8 mouse cellular contexts compared by ENCODE assay signal in genomic region chr6:115808488-115809231, GRCm38 (mm10). TPM values are rescaled to one million over a fixed set of nuclear protein-coding genes. Genes with fewer than 3 reads are reported as not detected.
DNase-seq lines count a peak whose midpoint lies in the region; ATAC-seq and TF ChIP-seq lines count a peak whose summit lies in the region.

Gene Rpl32, minus strand, starts transcription at chr6:115808747.

- peak within 1 kb of the TSS; percentile 100 for H3K4me3 ChIP-seq in forebrain, embryonic 10.5 days
- peak within 1 kb of the TSS; percentile 87 for H3K4me3 ChIP-seq in heart, embryonic 15.5 days
- H3K4me3 ChIP-seq in liver, embryonic 14.5 days (ENCODE audit: insufficient read depth in 1 of 2, low read depth in 2 of 2, low read length in 2 of 2): peak within 1 kb of the TSS; percentile 93 to 97
- peak within 1 kb of the TSS; percentile 63 for H3K4me3 ChIP-seq in neural tube, embryonic 11.5 days (ENCODE audit: low read depth, low read length)
- H3K4me3 ChIP-seq in stomach, postnatal 0 days (ENCODE audit: low read depth, low read length): peak within 1 kb of the TSS; percentile 96

- TF ChIP-seq CTCF in liver, embryonic 14.5 days (IDR thresholded peaks at IDR 0.05; ENCODE audit: low read depth): peak; percentile 53
- TF ChIP-seq CTCF in stomach, postnatal 0 days (IDR thresholded peaks at IDR 0.05; ENCODE audit: low read depth): peak; percentile 73

- peak; percentile 81 for ATAC-seq in heart, embryonic 15.5 days (replicated peaks; ENCODE audit: insufficient number of reproducible peaks, insufficient read depth, low FRiP score, low read depth)
- ATAC-seq in liver, embryonic 14.5 days (ENCODE audit: insufficient read depth): peak; percentile 83
- peak; percentile 82 for ATAC-seq in neural tube, embryonic 11.5 days (ENCODE audit: insufficient read depth, low FRiP score, low TSS enrichment)
- ATAC-seq in stomach, postnatal 0 days (ENCODE audit: low FRiP score, low TSS enrichment): peak; percentile 81

- H3K9ac ChIP-seq in heart, embryonic 15.5 days: peak within 1 kb of the TSS; percentile 95
- H3K9ac ChIP-seq in liver, embryonic 14.5 days (replicated peaks): peak within 1 kb of the TSS; percentile 97
- H3K9ac ChIP-seq in neural tube, embryonic 11.5 days (ENCODE audit: low read length): peak within 1 kb of the TSS; percentile 85
- H3K9ac ChIP-seq in stomach, postnatal 0 days (ENCODE audit: low read length): peak within 1 kb of the TSS; percentile 99

- H3K4me1 ChIP-seq in forebrain, embryonic 10.5 days: peaks cover 24% of the 10 kb centered on the region
- peaks cover 26% of the 10 kb centered on the region for H3K4me1 ChIP-seq in heart, embryonic 15.5 days (replicated peaks)
- peaks cover 0 to 14% of the 10 kb centered on the region in 2 experiments; a peak in 2 of 4 replicates for H3K4me1 ChIP-seq in liver, embryonic 14.5 days (replicated peaks; ENCODE audit: control insufficient read depth in 2 of 2, insufficient read depth in 2 of 2, low read length in 1 of 2)
- peaks cover 15% of the 10 kb centered on the region for H3K4me1 ChIP-seq in neural tube, embryonic 11.5 days (ENCODE audit: control insufficient read depth, insufficient read depth, low read length)
- H3K4me1 ChIP-seq in stomach, postnatal 0 days (replicated peaks; ENCODE audit: control insufficient read depth, insufficient read depth): peaks cover 5% of the 10 kb centered on the region

- peak; percentile 87 for TF ChIP-seq EP300 in liver, embryonic 14.5 days (IDR thresholded peaks at IDR 0.05; ENCODE audit: low read depth)
- TF ChIP-seq EP300 in stomach, postnatal 0 days (optimal IDR thresholded peaks at IDR 0.05): peak; percentile 99

- peaks cover 41% of the 10 kb centered on the region for H3K36me3 ChIP-seq in forebrain, embryonic 10.5 days (replicated peaks)
- peaks cover 37% of the 10 kb centered on the region for H3K36me3 ChIP-seq in heart, embryonic 15.5 days
- peaks cover 31% of the 10 kb centered on the region for H3K36me3 ChIP-seq in liver, embryonic 14.5 days (replicated peaks; ENCODE audit: control insufficient read depth, insufficient read depth, low read depth)
- peaks cover 15% of the 10 kb centered on the region for H3K36me3 ChIP-seq in neural tube, embryonic 11.5 days (ENCODE audit: control insufficient read depth, insufficient read depth, low read length)
- peaks cover 18% of the 10 kb centered on the region for H3K36me3 ChIP-seq in stomach, postnatal 0 days (ENCODE audit: control insufficient read depth, insufficient read depth, low read length)

- peak within 1 kb of the TSS; percentile 100 for H3K27ac ChIP-seq in forebrain, embryonic 10.5 days
- peak within 1 kb of the TSS; percentile 90 for H3K27ac ChIP-seq in heart, embryonic 15.5 days
- H3K27ac ChIP-seq in liver, embryonic 14.5 days: peak within 1 kb of the TSS; percentile 76
- peak within 1 kb of the TSS; percentile 94 for H3K27ac ChIP-seq in neural tube, embryonic 11.5 days (ENCODE audit: low read depth, low read length)
- peak within 1 kb of the TSS; percentile 99 for H3K27ac ChIP-seq in stomach, postnatal 0 days (replicated peaks)

- WGBS in forebrain, embryonic 10.5 days: under 1% methylated on average over 46 of the region's 47 CpGs
- WGBS in heart, embryonic 15.5 days: under 1% methylated on average over 47 of the region's 47 CpGs
- WGBS in liver, embryonic 14.5 days (ENCODE audit: insufficient replicate concordance): under 1% methylated on average over 47 of the region's 47 CpGs
- under 1% methylated on average over 47 of the region's 47 CpGs for WGBS in neural tube, embryonic 11.5 days
- WGBS in stomach, postnatal 0 days: under 1% methylated on average over 47 of the region's 47 CpGs

- H3K9me3 ChIP-seq in forebrain, embryonic 10.5 days: no peaks in the 10 kb centered on the region
- no peaks in the 10 kb centered on the region for H3K9me3 ChIP-seq in heart, embryonic 15.5 days (replicated peaks)
- no peaks in the 10 kb centered on the region for H3K9me3 ChIP-seq in liver, embryonic 14.5 days (ENCODE audit: control insufficient read depth, low read length)
- no peaks in the 10 kb centered on the region for H3K9me3 ChIP-seq in neural tube, embryonic 11.5 days (ENCODE audit: control insufficient read depth, low read length)
- no peaks in the 10 kb centered on the region for H3K9me3 ChIP-seq in stomach, postnatal 0 days (ENCODE audit: control insufficient read depth, low read length)

- DNase-seq in CD8-positive naive resting alpha-beta T cell, adult 2 months (ENCODE audit: low read depth in 2 of 2, low spot score in 2 of 2): peak; percentile 86 to 87
- peak; percentile 88 for DNase-seq in c-Kit-positive CD71-negative TER-119-negative erythroid progenitor cells, embryonic 14.5 days (ENCODE audit: low read depth)
- DNase-seq in forebrain, embryonic 10.5 days (ENCODE audit: extremely low spot score, low spot score): peak; percentile 87
- peak; percentile 90 to 93 for DNase-seq in kidney, postnatal 25 days
- peak; percentile 81 to 87 (median 83) for DNase-seq in liver, embryonic 14.5 days (ENCODE audit: low read depth in 3 of 3, low spot score in 3 of 3)
- DNase-seq in neural tube, embryonic 11.5 days (ENCODE audit: low spot score): peak; percentile 90
- peak; percentile 86 for DNase-seq in stomach, postnatal 0 days (ENCODE audit: low spot score)

- no peaks in the 10 kb centered on the region for H3K27me3 ChIP-seq in forebrain, embryonic 10.5 days (ENCODE audit: poor library complexity, severe bottlenecking)
- H3K27me3 ChIP-seq in heart, embryonic 15.5 days: no peaks in the 10 kb centered on the region
- no peaks in the 10 kb centered on the region for H3K27me3 ChIP-seq in liver, embryonic 14.5 days (ENCODE audit: control insufficient read depth, insufficient read depth, low read length)
- H3K27me3 ChIP-seq in neural tube, embryonic 11.5 days (ENCODE audit: control insufficient read depth, insufficient read depth, low read length): no peaks in the 10 kb centered on the region
- no peaks in the 10 kb centered on the region for H3K27me3 ChIP-seq in stomach, postnatal 0 days (ENCODE audit: control insufficient read depth, insufficient read depth, low read length)

- H3K4me2 ChIP-seq in heart, embryonic 15.5 days: peak within 1 kb of the TSS; percentile 74
- peak within 1 kb of the TSS; percentile 81 for H3K4me2 ChIP-seq in liver, embryonic 14.5 days (ENCODE audit: low read depth)
- H3K4me2 ChIP-seq in neural tube, embryonic 11.5 days (ENCODE audit: low read depth): peak within 1 kb of the TSS; percentile 83
- H3K4me2 ChIP-seq in stomach, postnatal 0 days (replicated peaks; ENCODE audit: low read depth): peak within 1 kb of the TSS; percentile 73

RNA-seq across cellular contexts. Expression of gene Rpl32, which starts in this region (rescaled TPM):
- 1,831 and 1,874 TPM in 2 replicates for polyA plus RNA-seq in forebrain, embryonic 10.5 days (2016; fragmentation: Nextera tagmentation; extraction: Ambion mirVana)
- polyA plus RNA-seq in heart, embryonic 15.5 days (2015; fragmentation: Nextera tagmentation; extraction: Ambion mirVana): 1,057 and 1,253 TPM in 2 replicates
- 986 and 1,878 TPM in 2 replicates for polyA plus RNA-seq in liver, embryonic 14.5 days (2012; rRNA removed)
- 1,452 and 1,510 TPM in 2 replicates for polyA plus RNA-seq in liver, embryonic 14.5 days (2014; fragmentation: Nextera tagmentation; extraction: Ambion mirVana)
- polyA plus RNA-seq in neural tube, embryonic 11.5 days (2014; fragmentation: Nextera tagmentation; extraction: Ambion mirVana): 1,610 and 1,750 TPM in 2 replicates
- 2,380 and 2,431 TPM in 2 replicates for polyA plus RNA-seq in stomach, postnatal 0 days (2015; fragmentation: Nextera tagmentation; extraction: Ambion mirVana)

Comparison
In these comparisons a context has a peak if more than half of its experiments do, and no peak if none do; other contexts are left out.
1. Peak in every context shown above with its lines: DNase-seq, ATAC-seq, H3K4me3 ChIP-seq and H3K27ac ChIP-seq.